17 mouse cellular contexts compared by ENCODE assay signal in the genomic region with DNA sequence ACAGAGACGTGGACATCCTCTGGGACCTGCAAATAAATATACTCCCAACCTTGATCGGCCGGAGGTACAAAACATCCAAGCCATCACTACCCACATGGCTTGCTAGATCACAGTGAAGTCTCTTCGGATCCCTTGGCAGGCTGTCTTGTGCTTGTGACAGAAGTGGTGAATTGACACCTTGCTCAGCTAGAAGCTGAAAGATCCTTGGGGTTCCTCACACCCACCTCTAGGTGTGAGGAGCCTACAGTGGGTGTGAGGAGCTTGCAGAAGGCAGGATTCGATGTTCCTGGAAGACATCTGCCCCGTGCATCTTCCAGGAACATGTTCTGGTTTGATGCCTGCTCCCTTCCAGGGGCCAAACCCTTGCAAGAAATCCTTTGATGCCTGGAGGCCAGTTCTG. TPM values are rescaled to one million over a fixed set of nuclear protein-coding genes. Genes with fewer than 3 reads are reported as not detected.
DNase-seq lines count a peak whose midpoint lies in the region; TF ChIP-seq lines count a peak whose summit lies in the region.
"Had no signal": no experiment of that assay in that cellular context is flagged by ENCODE, and none has a peak within 500 bp of the region (broad histone marks: within the 10 kb centered on the region; RNA-seq: fewer than 3 reads in every experiment).

No protein-coding gene starts in this region.

- H3K27me3 ChIP-seq in testis, adult 2 months (ENCODE audit: control insufficient read depth, insufficient read depth, low read length), result no peaks in the 10 kb centered on the region
- H3K27me3 ChIP-seq: limb, embryonic 15.5 days; liver, embryonic 15.5 days had no signal

- peaks cover 4% of the 10 kb centered on the region for H3K4me1 ChIP-seq in testis, adult 2 months (ENCODE audit: control insufficient read depth, insufficient read depth, low read length)

- no peak for TF ChIP-seq POLR2A in testis, adult 2 months (IDR thresholded peaks at IDR 0.05; ENCODE audit: control insufficient read depth, low read depth, low read length)

- DNase-seq in heart, adult 11 months, result peak; percentile 90
- no peak for DNase-seq in heart, postnatal 25 days (ENCODE audit: low spot score)
- no peak for DNase-seq in left cerebral cortex, adult 2 months (ENCODE audit: extremely low spot score in 1 of 2, low spot score in 2 of 2)
- DNase-seq in left cerebral cortex, postnatal 10 days (ENCODE audit: extremely low spot score in 1 of 2, low spot score in 2 of 2), result no peak
- no peak for DNase-seq in testis, postnatal 10 days (ENCODE audit: low spot score)
- DNase-seq in adrenal gland, adult 2 months, result no peak
- DNase-seq: cerebellum, adult 8-10 months; kidney, adult 9 months; layer of hippocampus, postnatal 36 days; lung, postnatal 14 days; spleen, adult 18-20 months; thymus, postnatal 4 days had no signal

- intact Hi-C loops in heart, postnatal 25 days (cut with DNase I), result loop anchor here (5.0 kb wide), 1 partner anchor 225 kb away; no protein-coding TSS in a partner anchor
- intact Hi-C loops in left cerebral cortex, adult 2 months (cut with DNase I), result loop anchor here (5.0 kb wide), 1 partner anchor 55 kb away; no protein-coding TSS in a partner anchor
- intact Hi-C loops in left cerebral cortex, postnatal 10 days (cut with DNase I), result loop anchor here (5.0 kb wide), 1 partner anchor 170 kb away; no protein-coding TSS in a partner anchor

- peak overlapping the region; percentile 56 for H3K27ac ChIP-seq in left cerebral cortex, adult 2 months
- H3K27ac ChIP-seq in testis, adult 2 months (ENCODE audit: control insufficient read depth, insufficient read depth, low read depth, low read length), result 0 out of 2 replicates have a peak overlapping the region, but pooled peaks have one; percentile 3
- H3K27ac ChIP-seq: limb, embryonic 15.5 days; liver, embryonic 15.5 days had no signal

- H3K4me3 ChIP-seq in left cerebral cortex, adult 2 months, result no peak overlapping the region
- no peak overlapping the region for H3K4me3 ChIP-seq in testis, adult 2 months (ENCODE audit: control insufficient read depth, low read depth, low read length)
- H3K4me3 ChIP-seq: heart, embryonic 13.5 days; limb, embryonic 15.5 days; liver, embryonic 15.5 days had no signal

- no peak for TF ChIP-seq CTCF in left cerebral cortex, adult 2 months (IDR thresholded peaks at IDR 0.05)
- TF ChIP-seq CTCF in testis, adult 2 months (IDR thresholded peaks at IDR 0.05; ENCODE audit: control insufficient read depth, insufficient read depth, insufficient replicate concordance, low read depth, low read length), result no peak

- H3K36me3 ChIP-seq in testis, adult 2 months (ENCODE audit: control insufficient read depth, insufficient read depth, low read length), result no peaks in the 10 kb centered on the region

RNA-seq across cellular contexts. Expression of gene Spsb1, which starts 22.3 kb away (rescaled TPM):
- total RNA-seq in heart, postnatal 25 days (2021), result 10 to 100 TPM; 32.6 to 36.7 TPM
- 10 to 100 TPM; 15.2 to 17.5 TPM for total RNA-seq in left cerebral cortex, adult 2 months (2021)
- 10 to 100 TPM; 16.5 to 22.0 TPM for total RNA-seq in left cerebral cortex, postnatal 10 days (2021)
- polyA plus RNA-seq in testis, adult 2 months (2012; rRNA removed), result 71.5 and 79.1 TPM in 2 replicates
- total RNA-seq in adrenal gland, adult 2 months (2021), result 10 to 100 TPM; 22.2 to 29.5 TPM
- polyA plus RNA-seq in adrenal gland, adult 2 months (2012; rRNA removed), result 26.3 and 26.9 TPM in 2 replicates
- total RNA-seq: monocyte, adult 5-6 weeks had no signal

RNA-seq across cellular contexts. Expression of gene H6pd, which starts 31.6 kb away (rescaled TPM):
- 10 to 100 TPM; 39.8 to 45.4 TPM for total RNA-seq in heart, postnatal 25 days (2021)
- 10 to 100 TPM; 11.6 to 16.0 TPM for total RNA-seq in left cerebral cortex, adult 2 months (2021)
- total RNA-seq in left cerebral cortex, postnatal 10 days (2021), result 10 to 100 TPM; 13.7 to 17.0 TPM
- 7.2 and 7.3 TPM in 2 replicates for polyA plus RNA-seq in testis, adult 2 months (2012; rRNA removed)
- 100 to 1,000 TPM; 120 to 197 TPM for total RNA-seq in adrenal gland, adult 2 months (2021)
- polyA plus RNA-seq in adrenal gland, adult 2 months (2012; rRNA removed), result 146 and 154 TPM in 2 replicates
